Mouse (Mus musculus): Measurements from ENCODE around the gene Tacr2.

- TF ChIP-seq CTCF (IDR thresholded peaks at IDR 0.05; ENCODE audit: low read depth, low read length) = no peak
- TF ChIP-seq GATA1 (IDR thresholded peaks at IDR 0.05; ENCODE audit: borderline replicate concordance, low read length) = no peak
These were observed 35.0 kb upstream of the Tacr2 start for GRCm38 (mm10) chr10:62217196-62217595.
